Mouse (Mus musculus) embryo, embryonic 11.5 days (tissue): ENCODE results near the gene Ces1d.

Experiments
- DNase-seq: peaks from one replicate; pipeline ENCODE4 v3.0.0-alpha.2; 2012; ENCODE audit warnings: low read depth, low spot score

Gene Ces1d

GRCm38 (mm10) chr8:93140696-93141095 is 56.9 kb downstream of the Ces1d start:
- peak; percentile 29 for DNase-seq

- no peak for DNase-seq
These were observed 65.4 kb downstream of the Ces1d start for GRCm38 (mm10) chr8:93132196-93132595.

GRCm38 (mm10) chr8:93131233-93131980 is 66.2 kb downstream of the Ces1d start, which contains the start of gene Ces1c:
TSS of gene Ces1c (minus strand) at chr8:93131283.
- DNase-seq = no peak

GRCm38 (mm10) chr8:93126476-93126875 is 71.2 kb downstream of the Ces1d start:
- no peak for DNase-seq

GRCm38 (mm10) chr8:93122005-93122404 is 75.6 kb downstream of the Ces1d start:
- no peak for DNase-seq
